Mouse (Mus musculus) frontal cortex, postnatal 10 days (tissue): ENCODE results near the gene Irx1.

Source experiments
- DNase-seq, 2 experiments: peaks; one replicate each; pipeline ENCODE4 v3.0.0; 2022; ENCODE audit warnings: low spot score in 2 of 2, mixed read lengths in 1 of 2

Gene Irx1

DNA sequence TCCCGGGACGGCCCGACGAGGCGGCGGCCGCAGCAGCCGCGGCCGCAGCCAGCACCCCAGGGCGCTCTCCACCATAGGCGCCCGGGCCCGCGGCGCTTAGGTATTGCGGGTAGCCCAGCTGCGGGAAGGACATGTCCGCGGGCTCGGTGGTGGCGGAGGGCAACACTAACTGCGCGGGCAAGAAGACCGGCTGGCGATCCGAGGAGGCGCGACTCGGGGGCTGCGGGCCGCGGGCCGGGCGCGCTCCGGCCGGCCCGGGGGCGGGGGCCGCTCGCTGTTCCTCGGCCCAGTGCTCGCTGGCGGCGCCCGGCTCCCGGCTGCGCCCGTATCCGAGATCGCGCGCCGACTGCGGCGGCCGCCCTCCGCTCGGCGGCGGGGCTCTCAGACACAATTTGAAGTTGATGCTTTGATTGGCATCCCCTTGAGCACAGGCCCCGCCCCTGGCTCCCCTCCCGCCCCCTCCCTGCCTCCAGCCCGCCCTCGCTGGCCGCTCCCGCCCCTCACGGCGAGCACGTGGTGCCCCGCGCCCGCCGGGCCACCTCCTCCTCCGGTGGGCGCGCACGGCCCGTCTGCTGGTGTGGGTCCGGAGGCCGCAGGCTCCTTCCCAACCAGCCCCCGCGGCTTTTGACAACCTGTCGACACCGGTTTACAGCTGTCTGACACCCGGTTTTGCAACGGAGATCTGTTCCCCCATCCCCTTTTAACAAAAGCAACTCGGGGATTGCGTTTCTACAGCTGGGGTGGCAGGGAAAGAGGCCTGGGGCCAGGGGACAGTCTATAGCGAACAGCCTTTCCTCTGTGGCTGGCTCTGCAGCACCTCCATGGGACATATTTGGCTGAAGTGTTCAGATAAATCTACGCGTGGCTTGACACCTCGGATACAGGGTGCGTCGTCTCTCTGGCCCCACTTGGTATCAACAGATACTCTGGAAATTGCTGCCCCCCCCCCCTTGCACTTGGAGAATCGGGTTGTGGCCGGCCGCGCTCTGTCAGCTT is at the start of gene Irx1:
Gene Irx1, minus strand, starts transcription at position 368 of the 996 bp plus-strand sequence.
- DNase-seq: no peak

DNA sequence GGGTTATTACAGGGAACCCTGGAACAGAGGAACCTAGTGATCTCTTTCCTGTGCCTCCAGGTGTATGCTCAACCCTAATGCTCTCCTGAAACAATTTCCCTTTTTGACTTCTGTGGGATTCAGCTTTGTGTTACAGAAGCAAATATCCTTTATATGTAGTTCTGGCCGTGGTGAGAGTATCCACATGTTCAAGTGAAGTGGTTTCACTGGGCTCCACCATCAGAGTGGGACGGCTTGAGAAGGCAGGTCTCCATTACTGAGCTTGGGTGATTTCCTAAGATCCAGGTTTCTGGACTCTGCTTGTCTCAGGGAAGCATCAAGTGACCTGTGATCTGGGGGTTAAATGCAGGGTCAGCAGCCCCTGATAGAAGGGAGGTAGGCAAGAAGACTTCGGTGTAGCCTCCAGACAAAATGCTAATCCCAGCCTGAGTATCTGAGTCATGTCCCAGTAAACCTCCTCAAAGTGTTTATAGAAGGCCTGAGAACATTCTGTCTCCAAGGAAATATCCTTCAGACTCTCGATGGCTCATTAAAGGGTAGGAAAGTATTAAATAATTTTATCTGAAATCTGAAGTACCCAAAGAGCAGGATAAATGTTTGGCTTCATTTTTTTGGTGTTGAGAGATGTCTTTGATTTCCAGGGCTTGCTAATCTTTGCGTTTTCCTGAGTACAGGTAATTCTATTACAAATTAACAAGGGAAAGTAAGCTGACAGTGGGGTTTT is 16.6 kb upstream of the Irx1 start:
- DNase-seq: no peak

DNA sequence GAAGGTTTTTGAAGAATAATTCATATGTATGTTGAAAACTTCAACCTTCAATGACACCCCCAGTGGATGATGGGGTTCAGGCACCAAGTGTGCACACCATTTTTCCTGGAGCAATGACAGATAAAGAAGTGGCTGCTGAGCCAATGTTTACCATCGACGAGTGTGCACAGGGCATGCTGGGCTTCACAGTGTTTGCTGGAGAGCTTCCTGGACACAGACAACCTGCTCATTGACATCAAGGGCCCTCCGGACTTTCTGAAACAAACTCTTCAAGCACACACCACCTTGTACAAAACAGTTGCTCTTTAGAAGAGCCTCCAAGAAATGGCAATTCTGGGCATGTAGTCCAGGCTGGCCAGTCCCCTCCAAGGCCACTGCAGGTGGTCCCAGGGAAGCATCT is 12.2 kb upstream of the Irx1 start:
- no peak for DNase-seq

DNA sequence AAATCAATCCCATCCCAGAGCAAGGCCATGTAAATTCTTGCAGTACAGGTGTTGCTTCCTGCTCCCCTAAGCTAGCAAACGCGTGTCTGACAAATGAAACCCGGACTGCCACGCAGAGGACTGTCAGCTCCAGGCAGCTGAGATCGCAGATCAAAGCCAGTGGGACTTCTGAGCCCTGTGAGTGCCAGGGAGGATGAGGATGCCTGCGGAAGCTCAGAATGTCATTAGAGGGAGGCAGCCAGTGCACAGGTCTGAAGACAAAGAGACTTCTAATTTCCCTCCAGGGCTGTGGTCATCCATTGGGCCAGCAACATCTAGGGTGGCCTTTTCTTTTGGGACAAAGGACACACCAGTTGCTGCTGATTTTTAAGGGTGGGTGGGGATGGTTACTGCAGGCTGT is 4.8 kb upstream of the Irx1 start:
- no peak for DNase-seq

DNA sequence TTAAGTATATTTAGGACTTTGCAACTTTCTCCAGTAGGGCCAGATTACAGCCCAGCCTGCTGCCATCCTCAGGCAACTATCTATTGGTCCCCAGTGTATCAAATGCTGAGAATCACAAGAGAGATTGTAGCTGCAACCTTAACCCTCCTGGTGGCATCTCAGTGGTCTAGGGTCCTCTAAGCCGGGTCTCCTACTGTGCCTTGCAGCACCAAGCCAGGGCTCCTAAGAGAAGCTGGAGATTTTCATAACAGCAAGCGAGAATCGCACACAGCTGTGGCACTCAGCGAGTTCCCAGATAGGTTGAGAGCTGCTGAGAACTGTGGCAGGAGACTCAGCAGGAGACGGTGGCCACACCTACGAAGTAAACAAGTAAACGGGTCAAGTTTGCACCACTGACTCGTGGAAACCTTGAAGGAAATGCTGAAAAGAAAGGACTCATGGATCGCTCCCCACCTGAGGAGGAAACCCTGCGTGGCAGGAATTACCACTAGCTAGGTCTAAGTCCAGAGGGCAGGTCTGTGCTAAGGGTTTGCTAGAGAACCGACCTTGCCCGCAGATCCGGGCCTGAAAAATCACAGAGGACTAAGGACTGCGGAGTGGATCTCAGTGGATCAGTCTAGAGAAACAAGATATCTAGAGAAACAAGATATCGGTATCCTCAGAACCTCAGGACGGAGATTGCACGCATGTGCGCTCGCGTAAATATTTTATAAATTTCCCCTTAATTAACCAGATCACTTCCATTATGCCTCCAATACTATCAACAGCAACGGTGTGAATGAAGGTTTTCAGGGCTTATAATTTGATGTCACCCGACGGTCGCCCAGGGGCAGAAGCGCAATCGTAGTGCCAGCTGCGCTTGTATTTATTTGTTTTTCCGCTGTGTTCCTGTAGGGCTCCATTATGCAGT is 4.1 kb upstream of the Irx1 start:
- DNase-seq: no peak

DNA sequence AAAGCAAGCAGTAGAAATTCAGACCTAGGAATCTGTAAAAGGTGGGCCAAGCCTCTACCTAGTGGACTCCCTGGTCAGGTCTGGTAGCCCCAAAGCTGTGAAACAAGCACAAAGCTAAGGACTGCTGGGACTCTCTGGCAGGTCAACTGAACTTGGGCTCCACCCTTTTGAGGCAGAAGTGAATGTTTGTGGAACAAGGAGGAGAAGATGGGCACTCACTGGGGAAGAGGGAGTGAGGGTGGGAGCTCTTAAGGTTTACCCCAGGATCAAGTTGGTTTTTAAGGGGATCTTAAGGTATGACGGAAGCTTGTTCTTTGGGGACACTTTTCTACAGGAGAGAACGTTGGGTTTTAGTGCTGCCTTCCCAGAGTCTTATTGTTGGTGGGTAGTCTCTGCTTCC is 3.1 kb upstream of the Irx1 start:
- DNase-seq: no peak

DNA sequence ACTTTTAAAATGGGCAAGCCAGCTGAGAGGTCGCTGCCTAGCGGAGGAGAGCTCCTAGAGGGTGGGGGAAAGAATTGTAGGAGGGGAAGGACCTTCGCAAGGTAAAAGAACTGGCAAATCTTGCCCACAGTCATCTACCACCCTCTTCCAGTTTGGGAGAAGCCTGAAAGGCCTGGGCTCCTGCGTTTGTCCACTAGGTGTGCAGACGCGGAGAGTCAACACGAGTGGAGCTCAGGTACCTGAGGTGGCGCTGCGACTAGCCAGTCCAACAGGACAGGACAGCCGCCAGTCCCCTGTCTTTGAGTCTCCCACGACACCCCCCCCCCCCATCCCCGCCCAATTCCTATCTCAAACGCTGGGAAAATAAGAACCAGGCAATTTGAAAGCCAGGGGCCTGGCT is 843 bp upstream of the Irx1 start:
- DNase-seq: no peak

DNA sequence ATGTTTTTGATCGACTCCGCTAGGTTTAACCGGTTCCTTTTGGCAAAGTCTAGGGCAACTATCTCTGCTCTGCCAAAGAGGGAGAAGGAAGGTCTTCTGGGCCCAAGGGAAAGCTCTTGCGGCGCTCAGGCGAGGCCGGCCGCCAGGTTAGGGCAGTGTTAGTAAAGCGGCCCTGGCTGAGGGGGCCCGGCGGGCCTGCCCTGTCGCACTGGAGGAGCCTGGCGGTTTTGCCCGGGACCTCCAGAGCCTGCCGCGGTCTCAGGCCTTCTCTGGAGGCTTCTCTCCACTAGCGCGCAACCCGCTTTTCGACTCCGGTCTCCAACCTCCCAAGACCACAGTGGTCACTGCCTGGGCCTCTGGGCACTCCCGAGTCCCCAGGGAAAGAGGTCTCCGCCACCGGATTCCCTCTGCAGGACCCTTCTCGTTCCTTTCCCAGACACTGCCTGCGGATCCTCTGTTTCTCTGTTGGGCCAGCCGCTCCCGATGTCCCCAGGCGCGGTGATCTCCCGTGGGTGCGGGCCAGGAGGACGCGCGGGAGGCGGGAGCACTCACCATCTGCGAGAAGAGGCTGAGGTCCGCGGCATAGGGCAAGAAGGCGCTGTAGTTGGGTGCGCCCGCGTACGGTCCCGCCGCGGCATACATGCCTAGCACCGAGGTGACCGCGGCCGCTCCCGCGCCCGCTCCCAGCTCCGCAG is 715 bp downstream of the Irx1 start:
- DNase-seq: no peak

DNA sequence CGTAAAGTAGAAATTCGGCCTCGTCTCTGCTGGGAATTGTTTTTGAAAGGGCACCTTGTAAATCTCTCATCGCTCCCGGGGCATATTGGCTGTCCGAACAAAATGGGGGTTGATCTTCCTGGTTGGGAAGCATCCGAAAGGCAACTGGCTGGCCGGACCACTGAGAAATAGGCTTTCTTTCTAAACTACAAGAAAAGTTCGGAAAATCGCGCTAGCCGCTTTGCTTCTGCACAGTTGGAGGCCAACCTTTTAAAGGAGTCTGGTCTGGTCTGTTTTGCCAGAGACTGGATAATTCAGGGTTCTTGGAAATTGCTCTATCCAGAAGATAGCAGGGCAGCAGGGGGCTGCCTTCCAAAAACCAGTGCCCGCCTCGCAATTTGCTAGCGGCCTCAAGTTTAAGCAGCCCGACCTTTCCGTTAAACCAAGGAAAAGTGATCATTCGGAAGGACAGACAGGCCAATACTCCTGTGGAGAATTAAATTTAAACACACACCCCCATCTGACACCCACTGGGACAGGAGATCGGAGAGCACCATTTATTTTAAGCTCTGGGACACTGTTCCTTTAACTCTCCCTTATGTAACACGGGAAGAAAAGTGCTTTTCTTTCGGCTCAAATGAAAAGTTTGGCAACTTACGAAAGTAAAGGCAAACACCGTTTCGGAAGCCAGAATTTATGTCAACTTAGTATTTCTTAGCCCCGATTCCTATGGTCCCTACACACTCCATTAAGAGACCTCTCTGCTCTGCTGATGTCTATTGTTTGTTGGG is 1.4 kb downstream of the Irx1 start:
- DNase-seq: peak in 1 of 2 experiments; percentile 12

DNA sequence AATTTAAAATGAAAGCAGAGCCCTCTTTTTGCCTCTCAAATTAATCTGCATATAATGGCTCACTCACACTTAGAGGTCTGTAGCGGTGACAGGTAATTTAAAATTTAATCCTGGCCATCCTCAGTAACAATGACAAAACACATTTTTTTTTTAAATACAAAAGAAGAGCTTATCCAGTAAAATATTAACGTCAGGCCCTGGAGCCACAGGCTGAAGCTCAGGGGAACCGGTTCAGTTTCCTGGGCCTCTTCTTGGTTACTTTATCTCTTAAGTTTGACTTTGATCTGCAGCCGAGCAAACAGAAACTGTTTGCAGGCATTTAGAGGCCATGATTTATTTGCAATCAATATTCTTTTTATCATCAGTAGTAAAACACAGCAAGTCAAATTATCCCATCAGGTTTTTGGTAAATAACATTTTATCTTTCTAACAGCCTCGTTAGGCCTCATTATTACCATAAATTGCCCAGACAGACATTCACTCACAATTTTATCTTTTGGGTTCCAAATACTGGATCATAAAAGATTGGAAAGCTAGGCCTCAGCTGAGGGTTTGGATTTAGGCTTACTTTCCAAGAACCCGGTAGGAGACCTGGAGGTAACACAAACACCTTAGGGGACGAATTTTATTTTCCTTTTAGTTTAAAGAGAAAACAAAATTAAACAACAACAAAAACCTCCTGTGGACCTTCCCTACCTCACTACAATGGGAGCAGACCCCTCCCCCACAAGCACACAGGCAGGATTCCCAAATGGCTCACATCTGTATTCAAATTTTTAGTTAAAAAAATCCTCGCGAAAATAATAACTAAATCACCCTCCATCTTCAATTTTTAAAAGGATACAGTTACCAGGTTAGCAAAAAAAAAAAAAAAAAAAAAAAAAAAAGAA is 2.4 kb downstream of the Irx1 start:
- DNase-seq: no peak

DNA sequence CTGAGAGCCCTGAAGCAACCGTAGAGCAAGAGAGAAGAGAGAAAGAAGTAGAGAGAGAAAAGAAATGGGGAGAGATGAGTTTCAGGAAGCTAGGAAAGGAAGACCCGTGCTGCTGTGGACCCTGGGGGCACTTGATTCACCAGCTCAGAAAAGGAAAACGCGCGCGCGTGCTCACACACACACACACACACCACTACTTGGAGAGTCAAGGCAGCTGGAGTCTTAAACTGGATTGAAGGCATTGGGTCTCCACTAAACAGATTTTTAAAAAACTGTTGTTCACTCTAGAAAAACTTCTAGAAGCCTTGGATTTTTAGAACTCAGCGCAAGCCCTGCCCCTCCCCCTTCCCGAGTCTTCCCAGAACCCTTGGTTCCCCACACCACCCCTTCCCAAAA is 3.2 kb downstream of the Irx1 start:
- no peak for DNase-seq

DNA sequence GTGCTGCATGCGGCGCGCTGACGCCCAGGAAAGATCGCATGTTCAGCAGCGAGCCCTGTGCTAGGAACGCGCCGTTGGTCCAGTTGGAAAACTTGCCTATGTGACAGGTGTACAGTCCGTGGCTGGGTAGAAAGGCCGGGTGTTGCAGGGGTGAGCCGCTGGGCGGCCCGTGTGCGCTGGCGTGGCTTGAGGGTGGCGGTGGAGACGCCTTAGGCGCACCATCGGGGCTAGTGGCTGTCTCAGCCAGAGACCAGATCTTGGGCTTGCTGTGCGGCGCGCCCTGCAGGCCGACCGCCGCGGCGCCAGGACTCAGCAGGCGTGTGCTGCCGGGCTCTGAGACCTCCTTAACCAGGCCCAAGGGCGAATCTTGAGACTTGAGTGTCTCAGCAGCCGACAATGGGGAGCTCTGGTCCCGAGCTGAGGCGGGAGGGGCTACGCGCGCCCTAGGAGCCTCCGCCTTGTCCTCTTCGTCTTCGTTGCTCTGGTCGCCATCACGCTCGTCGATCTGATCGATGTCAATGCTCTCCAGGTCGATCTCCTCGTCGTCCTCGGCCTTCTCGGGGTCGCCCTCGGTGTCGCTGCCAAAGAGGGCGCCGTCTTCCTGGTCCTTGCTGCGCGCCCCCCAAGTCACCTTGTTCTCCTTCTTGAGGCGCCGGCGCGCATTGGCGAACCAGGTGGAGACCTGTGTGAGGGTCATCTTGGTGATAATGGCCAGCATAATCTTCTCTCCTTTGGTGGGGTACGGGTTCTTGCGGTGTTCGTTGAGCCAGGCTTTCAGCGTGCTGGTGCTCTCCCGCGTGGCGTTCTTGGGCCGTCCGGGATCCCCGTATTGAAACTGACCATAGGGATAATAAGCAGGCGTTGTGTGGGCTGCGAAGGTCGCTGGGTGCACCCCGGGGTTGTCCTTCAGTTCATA is 3.9 kb downstream of the Irx1 start:
- no peak for DNase-seq

DNA sequence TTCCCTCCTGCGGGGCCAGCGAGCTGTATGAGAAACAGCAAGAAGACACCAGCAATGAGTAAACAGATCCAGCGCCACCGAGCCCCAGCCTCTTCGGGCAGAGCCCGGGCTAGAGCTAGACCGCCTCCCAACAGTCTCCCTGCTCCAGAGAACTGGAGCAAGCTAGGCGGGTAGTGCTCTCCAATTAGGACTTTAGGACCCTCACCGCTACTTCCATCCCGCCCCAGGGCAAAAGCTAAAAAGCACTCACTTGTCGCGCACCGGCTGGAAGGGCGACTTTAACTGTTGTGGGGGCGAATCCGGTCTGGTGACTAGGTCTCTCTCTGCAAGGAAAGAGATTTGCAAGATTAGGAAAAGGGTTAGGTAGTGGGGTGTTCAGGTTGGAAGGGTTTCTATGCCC is 4.9 kb downstream of the Irx1 start:
- DNase-seq: no peak

DNA sequence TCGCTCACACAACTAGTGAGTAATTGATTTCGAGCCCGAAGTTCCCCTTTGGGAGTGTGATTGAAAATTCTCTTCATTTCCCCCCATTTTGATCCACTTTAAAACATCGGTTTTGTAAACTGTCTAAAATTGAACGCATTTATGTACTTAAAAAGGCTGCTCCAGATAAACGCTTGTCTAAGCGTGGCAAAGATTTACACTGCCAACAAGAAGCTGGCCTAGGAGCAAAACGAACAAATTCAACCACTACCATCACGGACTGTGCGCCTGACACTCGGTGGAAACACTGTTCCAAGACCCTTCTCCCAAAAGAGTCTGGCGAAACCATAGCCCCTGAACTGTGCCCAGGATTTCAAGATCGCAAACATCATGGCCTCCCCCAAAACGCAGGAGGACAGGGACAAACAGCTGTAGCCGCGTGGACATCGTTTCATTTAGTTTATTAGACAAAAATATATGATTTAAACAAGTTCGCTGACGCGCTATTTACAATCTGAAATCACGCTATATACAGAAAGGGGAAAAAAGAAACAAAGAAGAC is 5.6 kb downstream of the Irx1 start:
- no peak for DNase-seq

DNA sequence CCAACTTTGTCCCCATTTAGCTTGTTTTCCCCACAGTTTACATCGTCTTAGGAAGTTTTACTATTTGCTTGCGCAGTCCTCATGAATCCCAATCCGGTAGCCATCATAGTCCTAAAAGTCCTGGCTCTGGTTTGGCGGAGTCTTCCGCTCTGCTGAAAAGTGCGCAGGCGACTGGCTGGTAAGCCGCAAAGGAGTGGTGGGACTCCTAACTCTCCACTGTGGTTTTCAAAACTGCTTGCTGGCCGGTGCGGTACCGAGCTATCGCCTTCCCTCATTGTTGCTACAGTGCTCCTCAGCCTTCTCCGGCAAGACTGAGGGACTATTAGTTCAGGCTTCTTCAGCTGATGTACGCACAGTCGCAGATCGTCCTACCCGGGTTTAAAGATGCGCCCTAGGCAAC is 6.4 kb downstream of the Irx1 start:
- DNase-seq: no peak

DNA sequence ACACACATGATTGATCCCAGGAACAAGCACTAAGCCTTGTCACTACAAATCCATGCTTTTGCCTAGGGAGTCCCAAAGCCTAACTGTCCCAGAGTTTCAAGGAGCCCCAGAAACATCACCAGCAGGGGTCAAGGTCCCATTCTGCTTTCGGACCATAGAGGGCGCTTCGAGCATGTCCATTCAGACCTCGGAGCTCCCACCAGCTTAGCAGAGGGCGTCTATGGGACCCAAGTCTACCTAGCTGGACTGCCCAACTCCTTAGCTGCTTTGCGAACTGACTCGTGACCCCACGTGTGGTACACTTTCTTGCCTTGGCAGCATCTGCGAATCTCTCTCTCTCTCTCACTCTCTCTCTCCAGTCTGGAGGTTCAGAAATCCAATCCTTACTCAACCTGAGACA is 7.0 kb downstream of the Irx1 start:
- DNase-seq: peak in 1 of 2 experiments; percentile 15

DNA sequence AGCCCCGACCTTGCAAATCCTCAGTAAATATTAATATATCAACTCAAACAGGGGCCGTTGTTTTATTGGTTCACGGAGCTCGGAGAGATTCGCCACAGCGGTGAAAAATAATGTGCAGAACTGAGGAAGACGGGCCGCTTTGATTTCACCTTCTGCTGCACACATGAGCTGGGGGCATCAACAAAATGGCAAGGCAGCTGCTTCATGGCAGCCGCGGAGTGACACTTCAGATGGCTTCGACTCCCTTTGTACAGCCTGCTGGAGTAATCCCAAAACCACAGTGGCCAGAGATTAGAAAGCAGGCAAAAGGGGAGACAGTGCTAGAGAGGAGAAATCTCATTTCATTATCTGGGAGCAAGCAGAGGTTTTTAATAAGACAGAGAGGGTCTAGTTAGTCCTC is 11.6 kb downstream of the Irx1 start:
- no peak for DNase-seq

DNA sequence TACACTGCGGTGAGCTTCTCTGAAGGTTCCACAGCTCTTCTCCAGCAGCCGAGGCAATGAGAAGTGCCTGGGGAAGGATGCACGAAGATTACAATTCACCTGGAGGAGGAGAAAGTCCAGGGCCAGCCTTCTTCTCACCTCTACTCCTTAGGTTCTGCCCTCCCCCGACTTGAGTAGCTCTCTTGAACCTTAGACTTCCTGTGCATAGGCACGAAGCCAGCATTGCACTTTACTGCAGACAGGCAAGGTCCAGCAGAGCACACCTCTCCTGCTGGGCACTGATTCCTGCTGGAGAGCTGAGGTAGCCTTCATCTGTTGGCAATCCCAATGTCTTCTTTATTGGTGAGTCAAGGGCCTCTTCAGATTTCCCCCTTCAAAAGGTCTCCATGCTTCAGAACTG is 13.7 kb downstream of the Irx1 start:
- DNase-seq: no peak
